Mouse (Mus musculus): ENCODE measurements around the gene Gm15319.
"Not testable (repeated sequence)": the region's sequence is repeated elsewhere in the genome, so short reads cannot be mapped to it uniquely, and the experiment has no call there.

The Gm15319 gene

DNA sequence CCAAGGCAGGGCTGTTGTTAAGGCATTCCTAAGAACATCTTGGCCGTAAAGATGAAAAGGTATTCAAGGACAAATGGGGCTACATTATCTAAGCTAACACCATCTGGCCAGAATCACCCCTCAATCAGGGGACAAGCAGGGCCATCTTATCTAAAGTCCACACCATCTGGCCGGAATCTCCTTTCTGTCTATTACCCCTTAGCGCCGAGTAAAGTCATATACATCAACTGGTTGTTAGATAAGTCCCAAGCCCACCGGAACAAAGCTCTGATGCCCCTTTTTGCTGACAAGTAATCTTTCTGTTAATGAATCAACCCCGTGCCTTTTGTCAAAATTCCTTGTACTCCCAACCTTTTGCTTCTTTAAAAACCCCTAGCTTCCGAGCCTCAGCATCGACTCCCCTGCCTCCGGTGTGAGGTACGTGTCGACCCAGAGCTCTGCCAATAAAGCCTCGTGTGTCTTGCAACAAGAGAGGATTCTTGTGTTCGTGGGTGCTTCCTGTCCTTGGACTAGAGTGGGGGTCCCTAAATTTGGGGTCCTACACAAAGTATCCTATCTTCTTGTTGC is 65.0 kb downstream of the Gm15319 start:
- DNase-seq (ENCODE audit: low spot score in 2 of 2), result peak; percentile 36 to 60

DNA sequence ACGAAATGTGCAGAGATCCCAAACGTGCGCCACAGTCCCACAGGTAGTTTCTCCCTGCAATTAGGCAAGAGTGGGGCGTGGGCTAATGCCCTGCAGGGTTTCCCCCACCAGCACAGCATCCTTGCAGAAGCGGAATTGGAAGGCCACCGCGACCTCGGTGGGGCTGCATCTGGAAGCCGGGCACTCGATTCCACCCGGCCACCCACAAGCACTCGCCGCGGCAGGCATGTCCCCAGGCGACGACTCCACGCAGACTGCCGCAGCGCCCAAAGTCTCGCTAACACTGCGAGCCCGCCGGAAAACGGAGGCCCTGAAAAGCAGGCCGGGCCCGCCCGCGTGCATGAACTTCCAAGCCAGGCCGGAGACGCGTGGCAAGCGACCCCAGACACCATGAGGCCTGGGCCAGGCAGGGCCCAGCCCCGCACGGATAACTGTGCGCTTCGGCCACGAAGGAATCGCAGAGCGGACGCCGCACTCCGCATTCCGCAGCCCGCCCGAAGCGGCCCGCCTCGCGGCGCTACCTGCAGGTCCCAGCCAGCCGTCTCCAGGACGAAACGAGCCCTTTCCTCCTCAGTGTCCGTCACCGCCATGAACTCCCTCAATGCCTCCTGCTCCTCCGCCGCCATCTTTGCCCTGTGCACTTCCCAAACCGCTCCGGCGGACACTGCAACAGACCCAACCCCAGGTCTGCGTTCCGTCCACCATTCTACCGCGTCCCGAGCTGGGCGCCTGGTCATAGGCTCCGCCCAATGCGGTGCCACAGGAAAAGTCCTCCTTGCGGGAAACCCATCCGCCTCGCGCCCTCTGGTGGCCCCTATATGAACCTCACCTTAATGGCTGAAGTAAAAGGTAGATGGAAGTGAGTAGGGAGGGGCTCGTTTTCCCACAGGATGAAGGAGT is 66.0 kb downstream of the Gm15319 start:
- DNase-seq (ENCODE audit: low spot score in 2 of 2), result peak; percentile 78 to 83

DNA sequence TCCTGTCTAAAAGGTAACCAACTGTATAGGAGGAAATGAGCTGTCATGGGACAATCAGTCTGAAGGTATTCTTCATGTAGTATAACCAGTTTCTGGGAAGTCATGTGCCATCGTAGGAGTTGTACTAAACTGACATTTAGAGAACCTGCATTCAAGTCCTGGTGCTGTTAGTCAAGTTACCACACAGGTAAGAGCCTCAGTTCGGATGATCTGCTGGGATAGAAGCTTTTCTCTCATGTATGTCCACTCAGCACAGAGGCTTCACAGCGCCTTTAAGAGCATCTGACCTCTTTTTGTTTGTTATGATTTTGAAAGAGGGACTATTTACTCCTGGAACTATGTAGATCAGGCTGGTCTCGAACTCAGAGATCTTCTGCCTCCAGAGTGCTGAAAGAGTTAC is 67.1 kb downstream of the Gm15319 start:
- DNase-seq (ENCODE audit: low spot score in 2 of 2), result not testable (repeated sequence)

DNA sequence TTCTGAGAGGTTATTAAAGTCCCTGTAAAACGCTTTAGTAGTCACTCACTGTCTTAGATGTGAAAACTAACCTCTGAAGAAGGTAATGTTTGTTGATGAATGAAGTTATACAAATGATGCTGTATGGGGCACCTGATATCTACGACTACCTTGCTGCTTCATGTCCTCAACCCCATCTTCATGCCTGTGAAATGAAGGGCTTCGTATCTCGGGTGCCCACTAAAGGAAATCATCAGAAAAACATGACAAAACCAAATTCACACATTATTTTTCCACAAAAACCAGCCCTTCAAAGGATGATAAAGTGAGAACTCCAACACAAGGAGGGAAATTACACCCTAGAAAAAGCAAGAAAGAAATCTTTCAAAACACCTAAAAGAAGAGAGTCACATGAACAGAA is 68.2 kb downstream of the Gm15319 start:
- DNase-seq (ENCODE audit: low spot score in 2 of 2), result not testable (repeated sequence)

DNA sequence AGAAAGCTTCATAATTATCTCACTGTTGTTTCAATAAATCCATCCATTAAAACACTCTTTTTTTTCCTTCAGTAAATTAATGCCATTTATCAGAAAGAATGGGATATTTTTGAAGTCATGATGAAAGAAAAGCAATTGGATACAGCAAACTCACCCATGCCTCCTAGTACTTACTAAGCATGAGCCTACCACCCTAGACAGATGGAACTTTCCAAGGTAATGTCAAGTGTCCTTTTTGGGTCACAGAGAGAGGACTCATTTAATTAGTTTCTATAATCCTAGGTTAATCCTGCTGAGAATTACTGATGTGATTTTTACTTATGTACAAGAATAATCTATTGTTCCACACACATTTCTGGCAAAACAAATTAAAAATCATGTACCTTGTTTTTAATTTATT is 69.0 kb downstream of the Gm15319 start:
- not testable (repeated sequence) for DNase-seq (ENCODE audit: low spot score in 2 of 2)

DNA sequence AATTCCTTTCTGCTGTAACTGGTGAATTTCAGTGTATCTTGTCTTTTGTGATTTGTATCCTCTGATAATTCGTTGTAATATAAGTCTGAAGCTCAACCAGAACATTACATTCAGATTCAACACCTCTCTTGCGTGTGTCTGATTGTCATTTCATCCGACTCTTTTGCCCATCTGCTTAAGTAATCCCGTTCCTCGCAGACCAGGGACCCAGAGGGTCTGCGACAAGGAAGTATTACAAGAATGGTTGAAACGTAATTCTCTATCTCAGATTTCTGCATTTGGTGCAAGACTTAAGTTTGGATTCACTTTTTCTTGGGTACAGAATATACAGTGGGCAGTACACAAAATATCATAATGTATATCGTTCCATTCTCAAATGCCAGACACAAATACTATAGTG is 73.0 kb downstream of the Gm15319 start:
- not testable (repeated sequence) for DNase-seq (ENCODE audit: low spot score in 2 of 2)

DNA sequence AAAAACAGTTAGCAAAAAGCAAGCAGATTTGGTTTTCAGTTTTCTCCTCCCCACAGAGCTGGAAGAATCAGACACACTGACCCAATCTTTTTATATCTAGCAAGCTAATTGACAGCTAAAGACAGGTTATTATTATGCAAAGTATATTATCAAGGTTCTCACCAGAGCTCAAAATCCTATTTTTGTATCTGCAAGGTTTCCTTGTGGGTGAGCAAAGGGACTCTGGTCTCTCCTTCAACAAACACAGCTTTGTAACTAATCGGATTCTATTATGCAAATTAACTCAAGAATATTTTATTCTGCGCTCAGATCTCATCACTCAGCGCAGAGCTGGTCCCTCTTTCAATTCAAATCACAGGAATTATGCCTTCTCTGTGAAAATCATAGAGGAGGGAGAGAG is 74.1 kb downstream of the Gm15319 start:
- DNase-seq (ENCODE audit: low spot score in 2 of 2), result not testable (repeated sequence)

DNA sequence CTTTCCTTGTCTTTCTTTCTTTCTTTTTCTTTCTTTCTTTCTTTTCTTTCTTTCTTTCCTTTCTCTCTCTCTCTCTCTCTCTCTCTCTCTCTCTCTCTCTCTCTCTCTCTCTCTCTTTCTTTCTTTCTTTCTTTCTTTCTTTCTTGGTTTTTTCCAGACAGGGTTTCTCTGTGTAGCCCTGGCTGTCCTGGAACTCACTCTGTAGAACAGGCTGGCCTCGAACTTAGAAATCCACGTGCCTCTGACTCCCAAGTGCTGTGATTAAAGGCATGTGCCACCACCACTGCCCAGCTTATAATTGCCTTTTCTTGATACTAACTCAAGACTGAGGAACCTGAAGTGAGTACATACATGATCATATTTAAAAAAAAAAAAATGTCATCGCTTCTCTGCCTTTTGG is 75.3 kb downstream of the Gm15319 start:
- not testable (repeated sequence) for DNase-seq (ENCODE audit: low spot score in 2 of 2)
